In the genomic region with DNA sequence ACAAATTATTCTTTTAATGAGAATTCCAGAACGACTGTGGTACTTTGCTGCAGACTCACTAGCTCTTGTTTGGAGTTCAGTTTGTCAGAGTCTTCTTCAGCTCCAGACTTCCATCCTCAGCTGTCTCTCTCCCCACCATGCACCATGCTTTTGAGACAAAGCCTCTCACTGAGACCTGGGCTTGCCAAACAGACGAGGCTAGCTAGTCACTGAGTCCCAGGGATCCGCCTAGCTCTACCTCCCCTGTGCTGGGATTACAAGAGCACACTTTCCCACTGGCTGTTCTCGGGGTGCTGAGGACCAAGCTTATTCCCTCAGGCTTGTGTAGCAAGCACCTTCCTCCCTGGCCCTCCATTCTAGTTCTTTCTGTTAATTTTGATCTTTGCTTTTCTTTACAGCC, we compare ENCODE assay signal across 21 mouse cellular contexts. TPM values are rescaled to one million over a fixed set of nuclear protein-coding genes. Genes with fewer than 3 reads are reported as not detected.
DNase-seq lines count a peak whose midpoint lies in the region; ATAC-seq and TF ChIP-seq lines count a peak whose summit lies in the region.
"Had no signal": no experiment of that assay in that cellular context is flagged by ENCODE, and none has a peak within 500 bp of the region (broad histone marks: within the 10 kb centered on the region; RNA-seq: fewer than 3 reads in every experiment).

No protein-coding gene starts in this region.

- H3K79me2 ChIP-seq in CH12.LX (replicated peaks; ENCODE audit: control insufficient read depth, extremely low read depth, insufficient read depth, poor library complexity, severe bottlenecking) = peaks cover 28% of the 10 kb centered on the region

- H3K27ac ChIP-seq in kidney, embryonic 16.5 days (ENCODE audit: low read length) = no peak overlapping the region
- 0 out of 2 replicates have a peak overlapping the region, but pooled peaks have one; percentile 2 for H3K27ac ChIP-seq in CH12.LX (ENCODE audit: insufficient read depth, low read depth)
- peak overlapping the region; percentile 82 for H3K27ac ChIP-seq in heart, embryonic 16.5 days (ENCODE audit: low read length)
- H3K27ac ChIP-seq: forebrain, embryonic 12.5 days; hindbrain, embryonic 15.5 days; midbrain, embryonic 15.5 days; stomach, embryonic 15.5 days had no signal

- H3K4me3 ChIP-seq in kidney, embryonic 16.5 days (ENCODE audit: low read length) = no peak overlapping the region
- peak overlapping the region in 1 of 3 experiments; percentile 6 for H3K4me3 ChIP-seq in CH12.LX (replicated peaks in 1 of 3; ENCODE audit: low read depth in 2 of 3, low read length in 2 of 3, poor library complexity in 1 of 3)
- no peak overlapping the region for H3K4me3 ChIP-seq in heart, embryonic 16.5 days (ENCODE audit: low read length)
- H3K4me3 ChIP-seq: forebrain, embryonic 12.5 days; hindbrain, embryonic 15.5 days; limb, embryonic 13.5 days; midbrain, embryonic 15.5 days; stomach, embryonic 15.5 days had no signal

- no peaks in the 10 kb centered on the region for H3K36me3 ChIP-seq in kidney, embryonic 16.5 days (ENCODE audit: insufficient read depth, low read length)
- H3K36me3 ChIP-seq in CH12.LX (replicated peaks in 1 of 2; ENCODE audit: control insufficient read depth in 1 of 2, insufficient read depth in 1 of 2, low read length in 1 of 2) = peaks cover 15 to 67% of the 10 kb centered on the region in 2 experiments
- H3K36me3 ChIP-seq in heart, embryonic 16.5 days (ENCODE audit: control insufficient read depth, insufficient read depth) = peaks cover 3% of the 10 kb centered on the region; the same call in 1 of the 2 replicates
- H3K36me3 ChIP-seq: forebrain, embryonic 12.5 days; midbrain, embryonic 15.5 days; stomach, embryonic 15.5 days had no signal

- H3K4me1 ChIP-seq in kidney, embryonic 16.5 days (ENCODE audit: insufficient read depth, low read length) = peaks cover 12% of the 10 kb centered on the region
- H3K4me1 ChIP-seq in CH12.LX (ENCODE audit: control insufficient read depth in 1 of 2, insufficient read depth in 2 of 2) = peaks cover 8 to 56% of the 10 kb centered on the region in 2 experiments
- peaks cover 48% of the 10 kb centered on the region for H3K4me1 ChIP-seq in heart, embryonic 16.5 days (ENCODE audit: control insufficient read depth, insufficient read depth, low read length)

- no peaks in the 10 kb centered on the region for H3K27me3 ChIP-seq in kidney, embryonic 16.5 days (ENCODE audit: insufficient read depth, low read length)
- H3K27me3 ChIP-seq in CH12.LX (replicated peaks) = no peaks in the 10 kb centered on the region
- no peaks in the 10 kb centered on the region for H3K27me3 ChIP-seq in heart, embryonic 16.5 days (ENCODE audit: control insufficient read depth, insufficient read depth, low read length)
- H3K27me3 ChIP-seq: forebrain, embryonic 12.5 days; hindbrain, embryonic 15.5 days; midbrain, embryonic 15.5 days; stomach, embryonic 15.5 days had no signal

- TF ChIP-seq EP300 in CH12.LX (IDR thresholded peaks at IDR 0.05; ENCODE audit: low read length) = no peak

- intact Hi-C loops in heart, postnatal 36 days (cut with DNase I) = no loop called here

- no peaks in the 10 kb centered on the region for H3K9me3 ChIP-seq in kidney, embryonic 16.5 days (ENCODE audit: low read length)
- no peaks in the 10 kb centered on the region for H3K9me3 ChIP-seq in CH12.LX (replicated peaks; ENCODE audit: low read length)
- no peaks in the 10 kb centered on the region for H3K9me3 ChIP-seq in heart, embryonic 16.5 days (replicated peaks; ENCODE audit: control insufficient read depth, low read length)
- H3K9me3 ChIP-seq: forebrain, embryonic 12.5 days; hindbrain, embryonic 15.5 days; midbrain, embryonic 15.5 days; stomach, embryonic 15.5 days had no signal

- no peak for TF ChIP-seq POLR2A in CH12.LX (IDR thresholded peaks at IDR 0.05; ENCODE audit: low read depth, low read length)

- dilution Hi-C loops in CH12.LX (cut with MboI; ENCODE audit: extremely low pct_ligation_motif_present, extremely low pct_unique_long_range_greater_than_20kb, low sequenced_read_pairs) = no loop called here

- H3K9ac ChIP-seq in kidney, embryonic 16.5 days (replicated peaks; ENCODE audit: low read length) = 0 out of 2 replicates have a peak overlapping the region, but pooled peaks have one; percentile 4
- H3K9ac ChIP-seq in CH12.LX (ENCODE audit: insufficient read depth, low read depth) = no peak overlapping the region
- H3K9ac ChIP-seq in heart, embryonic 16.5 days (ENCODE audit: low read length) = 0 out of 2 replicates have a peak overlapping the region, but pooled peaks have one; percentile 14
- H3K9ac ChIP-seq: forebrain, embryonic 12.5 days; hindbrain, embryonic 15.5 days; limb, embryonic 13.5 days; midbrain, embryonic 15.5 days; stomach, embryonic 15.5 days had no signal

- ATAC-seq in kidney, embryonic 16.5 days (ENCODE audit: low FRiP score, low TSS enrichment) = no peak
- no peak for ATAC-seq in heart, embryonic 16.5 days (replicated peaks; ENCODE audit: extremely low read depth, insufficient read depth, low FRiP score)
- ATAC-seq: intestine, embryonic 16.5 days; midbrain, embryonic 15.5 days had no signal

- H3K4me2 ChIP-seq in kidney, embryonic 16.5 days (replicated peaks; ENCODE audit: low read depth, low read length) = no peak overlapping the region
- no peak overlapping the region for H3K4me2 ChIP-seq in CH12.LX (ENCODE audit: insufficient read depth, low read depth, poor library complexity, severe bottlenecking)
- peak overlapping the region; percentile 52; the same call in 1 of the 2 replicates for H3K4me2 ChIP-seq in heart, embryonic 16.5 days (ENCODE audit: low read depth, low read length)
- H3K4me2 ChIP-seq: forebrain, embryonic 12.5 days; hindbrain, embryonic 15.5 days; limb, embryonic 13.5 days; midbrain, embryonic 15.5 days; stomach, embryonic 15.5 days had no signal

- no peak for TF ChIP-seq CTCF in CH12.LX (conservative IDR thresholded peaks at IDR 0.05 in 1 of 2, IDR thresholded peaks at IDR 0.05 in 1 of 2; ENCODE audit: low read depth in 2 of 2, low read length in 2 of 2)

- in situ Hi-C loops in CH12.LX (cut with MboI; ENCODE audit: low pct_ligation_motif_present, low pct_unique_long_range_greater_than_20kb, low sequenced_read_pairs) = loop anchor here (25.0 kb wide), 1 partner anchor 614 kb away; no protein-coding TSS in a partner anchor

- TF ChIP-seq RAD21 in CH12.LX (IDR thresholded peaks at IDR 0.05; ENCODE audit: low read depth, low read length) = no peak

- DNase-seq in heart, adult 11 months = peak; percentile 74
- DNase-seq in heart, postnatal 36 days = no peak
- DNase-seq in kidney, adult 18-20 months = no peak
- DNase-seq in CH12.LX (ENCODE audit: extremely low read depth) = no peak
- DNase-seq in right cerebral cortex, postnatal 25 days = no peak
- DNase-seq in right cerebral cortex, postnatal 10 days (ENCODE audit: low spot score in 2 of 2) = no peak
- DNase-seq: adrenal gland, adult 8-10 months; cerebellum, adult 18-20 months; kidney, postnatal 14 days; lung, adult 2 months; lung, postnatal 36 days; thymus, adult 2 months had no signal

- 82% methylated on average over 4 of the region's 4 CpGs for WGBS in kidney, embryonic 16.5 days
- 60% methylated on average over 4 of the region's 4 CpGs for WGBS in heart, embryonic 16.5 days

TF ChIP-seq in CH12.LX, 34 proteins besides CTCF, POLR2A, EP300 and RAD21:
- TF ChIP-seq ZKSCAN1 (IDR thresholded peaks at IDR 0.05; ENCODE audit: borderline replicate concordance, low read depth, low read length) (no peak), GABPA (IDR thresholded peaks at IDR 0.05; ENCODE audit: insufficient replicate concordance, low read depth, low read length) (no peak)
TF ChIP-seq in CH12.LX: peak in this region for 0.

RNA-seq across cellular contexts. Expression of a gene that starts 13.1 kb away (rescaled TPM):
- total RNA-seq in heart, postnatal 36 days (2021) = 100 to 1,000 TPM; 120 to 128 TPM
- polyA plus RNA-seq in kidney, embryonic 16.5 days (2015; fragmentation: Nextera tagmentation; extraction: Ambion mirVana) = 72.1 and 77.2 TPM in 2 replicates
- total RNA-seq in CH12.LX (2012; rRNA removed) = 43.6 and 45.3 TPM in 2 replicates
- 115 and 118 TPM in 2 replicates for total RNA-seq in CH12.LX (2014; rRNA removed)
- 135 and 146 TPM in 2 replicates for polyA plus RNA-seq in CH12.LX (2012; ENCODE audit: insufficient read length, low read depth)
- 99.6 and 107 TPM in 2 replicates for polyA plus RNA-seq in heart, embryonic 16.5 days (2015; fragmentation: Nextera tagmentation; extraction: Ambion mirVana)

RNA-seq across cellular contexts. Expression of a gene that starts 18.1 kb away (rescaled TPM):
- total RNA-seq in heart, postnatal 36 days (2021) = 10 to 100 TPM; 53.0 to 61.3 TPM
- polyA plus RNA-seq in kidney, embryonic 16.5 days (2015; fragmentation: Nextera tagmentation; extraction: Ambion mirVana) = 72.6 and 76.3 TPM in 2 replicates
- total RNA-seq in CH12.LX (2012; rRNA removed) (47.3 and 52.7 TPM in 2 replicates), CH12.LX (2014; rRNA removed) (106 and 120 TPM in 2 replicates)
- polyA plus RNA-seq in CH12.LX (2012; ENCODE audit: insufficient read length, low read depth) = 55.6 and 69.5 TPM in 2 replicates
- 63.3 and 71.1 TPM in 2 replicates for polyA plus RNA-seq in heart, embryonic 16.5 days (2015; fragmentation: Nextera tagmentation; extraction: Ambion mirVana)

RNA-seq across cellular contexts. Expression of a gene that starts 29.0 kb away (rescaled TPM):
- 10 to 100 TPM; 57.6 to 64.6 TPM for total RNA-seq in heart, postnatal 36 days (2021)
- 0.15 and 0.52 TPM in 2 replicates for polyA plus RNA-seq in kidney, embryonic 16.5 days (2015; fragmentation: Nextera tagmentation; extraction: Ambion mirVana)
- total RNA-seq in CH12.LX (2012; rRNA removed) (not detected in 2 replicates), CH12.LX (2014; rRNA removed) (not detected in 2 replicates)
- not detected in 2 replicates for polyA plus RNA-seq in CH12.LX (2012; ENCODE audit: insufficient read length, low read depth)
- 21.6 and 27.8 TPM in 2 replicates for polyA plus RNA-seq in heart, embryonic 16.5 days (2015; fragmentation: Nextera tagmentation; extraction: Ambion mirVana)
- total RNA-seq: left cerebral cortex, adult 18-20 months had no signal
- polyA plus RNA-seq: hindbrain, embryonic 15.5 days; midbrain, embryonic 15.5 days had no signal

RNA-seq across cellular contexts. Expression of a gene that starts 44.6 kb away (rescaled TPM):
- 10 to 100 TPM; 38.5 to 39.7 TPM for total RNA-seq in heart, postnatal 36 days (2021)
- 28.1 and 28.7 TPM in 2 replicates for polyA plus RNA-seq in kidney, embryonic 16.5 days (2015; fragmentation: Nextera tagmentation; extraction: Ambion mirVana)
- total RNA-seq in CH12.LX (2012; rRNA removed) (22.3 and 23.5 TPM in 2 replicates), CH12.LX (2014; rRNA removed) (12.7 and 13.7 TPM in 2 replicates)
- polyA plus RNA-seq in CH12.LX (2012; ENCODE audit: insufficient read length, low read depth) = 25.1 and 26.4 TPM in 2 replicates
- polyA plus RNA-seq in heart, embryonic 16.5 days (2015; fragmentation: Nextera tagmentation; extraction: Ambion mirVana) = 19.6 and 24.2 TPM in 2 replicates

Comparison
In these comparisons a context has a peak if more than half of its experiments do, and no peak if none do; other contexts are left out.
1. RNA of a gene that starts 29.0 kb away (polyA plus RNA-seq): 21.6 to 27.8 TPM in heart, embryonic 16.5 days; 0.15 to 0.52 TPM in kidney, embryonic 16.5 days and not detected in CH12.LX; every median in the first group is over 10 times any median in the second.